Mouse (Mus musculus) CD8-positive naive resting alpha-beta T cell, adult 2 months (primary cell): ENCODE results near the gene Rapgef5.

Source experiments
- DNase-seq, 2 experiments: peaks; one replicate each; pipeline ENCODE4 v3.0.0; 2022; ENCODE audit warnings: low read depth in 2 of 2, low spot score in 2 of 2

Rapgef5 gene

GRCm38 (mm10) chr12:117709280-117709679 is 193.0 kb downstream of the Rapgef5 start:
- DNase-seq = no peak

DNA sequence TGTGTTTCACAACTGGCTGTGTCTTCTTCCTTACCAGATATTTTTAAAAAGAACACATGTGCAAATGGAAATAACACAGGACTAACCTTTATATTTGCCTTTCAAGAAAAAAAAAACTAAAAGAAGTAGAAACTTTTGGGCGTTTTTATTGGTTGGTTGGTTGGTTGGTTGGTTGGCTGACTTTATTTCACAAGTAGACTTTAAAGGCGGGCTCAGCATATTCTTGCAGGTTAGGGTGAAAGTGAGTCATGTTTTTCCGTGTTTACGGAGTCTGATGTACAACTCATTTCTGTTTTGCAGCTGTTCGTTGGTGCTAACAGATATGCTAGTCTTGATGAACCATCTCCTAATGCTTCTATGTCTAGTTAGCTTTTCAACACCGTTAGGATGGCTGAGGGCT is 196.2 kb downstream of the Rapgef5 start:
- no peak for DNase-seq

DNA sequence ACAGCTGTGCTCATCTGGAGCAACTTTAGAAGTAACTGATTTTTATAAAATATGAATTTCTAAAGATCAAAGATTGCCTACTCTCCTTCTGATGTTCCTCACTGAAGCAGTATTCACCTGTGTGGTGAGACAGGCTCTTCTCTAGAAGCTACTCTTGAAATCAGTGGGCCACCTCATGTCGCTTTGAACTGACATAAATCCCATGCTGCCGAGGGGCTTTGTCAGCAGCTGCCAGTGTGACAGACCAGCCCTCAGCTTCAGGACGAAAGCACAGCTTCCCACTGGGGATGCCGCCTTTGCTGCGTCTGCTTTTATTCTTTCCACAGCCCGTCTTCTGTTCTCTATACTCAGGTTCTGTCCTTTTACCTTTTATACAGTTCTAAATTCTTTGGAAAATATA is 197.3 kb downstream of the Rapgef5 start:
- DNase-seq = no peak

GRCm38 (mm10) chr12:117720794-117721747 is 204.8 kb downstream of the Rapgef5 start:
- no peak for DNase-seq

- no peak for DNase-seq
These were observed 205.5 kb downstream of the Rapgef5 start for GRCm38 (mm10) chr12:117721748-117722150.

GRCm38 (mm10) chr12:117725011-117725410 is 208.7 kb downstream of the Rapgef5 start:
- DNase-seq = no peak

DNA sequence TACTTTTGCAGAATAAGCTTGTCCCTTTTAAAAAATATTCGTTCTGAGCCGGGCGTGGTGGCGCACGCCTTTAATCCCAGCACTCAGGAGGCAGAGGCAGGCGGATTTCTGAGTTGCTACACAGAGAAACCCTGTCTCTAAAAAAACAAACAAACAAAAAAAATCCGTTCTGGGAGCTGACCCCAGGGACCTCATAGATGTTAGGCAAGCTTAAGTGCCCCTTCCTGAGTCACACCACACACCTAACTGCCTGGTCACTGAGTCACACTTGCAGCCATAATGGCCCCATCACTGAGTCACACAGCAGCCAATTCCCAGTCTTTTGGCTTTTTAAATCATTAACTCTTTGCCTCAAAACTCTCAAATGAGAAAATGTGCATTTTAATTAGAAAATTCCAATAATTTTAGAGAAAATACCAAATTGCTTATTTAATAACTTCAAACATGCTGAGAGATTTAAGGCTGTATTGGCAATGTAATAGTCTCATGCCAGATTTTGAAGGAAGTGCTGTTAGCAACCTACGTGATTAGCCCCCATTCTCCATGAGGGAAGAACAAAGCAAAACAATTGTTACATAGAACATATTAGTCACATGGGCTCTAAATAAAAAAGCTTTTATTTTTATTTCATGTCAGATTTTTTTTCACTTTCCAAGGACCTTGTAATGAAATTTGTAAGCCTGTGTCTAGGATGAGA is 211.3 kb downstream of the Rapgef5 start:
- no peak for DNase-seq

DNA sequence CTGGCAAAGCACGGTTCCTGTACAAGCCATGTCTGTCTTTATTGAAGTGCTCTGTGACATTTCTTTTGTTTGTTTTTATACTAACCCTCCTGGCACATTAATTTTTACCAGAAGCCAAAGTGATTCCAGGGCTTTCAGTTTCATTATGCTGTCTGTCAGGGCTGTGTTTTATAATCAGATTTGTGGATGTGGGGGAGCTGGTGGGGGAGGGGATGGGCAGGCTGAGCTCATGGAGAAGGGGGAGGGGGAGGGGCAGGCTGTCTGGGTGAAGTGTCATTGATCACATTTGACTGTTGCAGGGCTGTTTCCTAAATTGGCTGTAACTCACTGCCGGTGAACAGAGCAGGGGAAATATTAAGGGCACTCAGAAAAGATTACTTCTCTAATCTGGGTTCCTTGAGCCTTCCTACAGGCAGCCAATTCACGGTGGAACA is 211.9 kb downstream of the Rapgef5 start:
- no peak for DNase-seq

DNA sequence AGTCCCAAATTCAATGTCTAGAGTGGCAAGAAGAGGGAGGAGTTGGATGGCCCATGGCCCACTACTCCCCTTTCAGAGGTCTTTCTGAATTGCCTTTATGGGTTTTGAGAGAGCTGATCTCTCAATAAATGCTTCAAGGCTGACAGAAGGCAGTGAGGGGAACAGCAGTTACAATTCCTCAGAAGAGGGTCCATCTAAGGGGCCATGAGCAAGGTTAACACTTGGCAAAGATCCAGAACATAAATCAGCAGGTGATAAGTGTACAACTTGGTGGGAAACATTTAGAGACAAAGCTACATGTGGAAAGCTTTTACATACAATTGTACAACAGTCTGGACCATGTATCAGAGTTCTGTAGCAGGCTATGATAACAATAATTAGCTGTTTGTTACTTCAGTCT is 217.3 kb downstream of the Rapgef5 start:
- DNase-seq = no peak

- no peak for DNase-seq
These were observed 219.9 kb downstream of the Rapgef5 start for GRCm38 (mm10) chr12:117736130-117736529.

DNA sequence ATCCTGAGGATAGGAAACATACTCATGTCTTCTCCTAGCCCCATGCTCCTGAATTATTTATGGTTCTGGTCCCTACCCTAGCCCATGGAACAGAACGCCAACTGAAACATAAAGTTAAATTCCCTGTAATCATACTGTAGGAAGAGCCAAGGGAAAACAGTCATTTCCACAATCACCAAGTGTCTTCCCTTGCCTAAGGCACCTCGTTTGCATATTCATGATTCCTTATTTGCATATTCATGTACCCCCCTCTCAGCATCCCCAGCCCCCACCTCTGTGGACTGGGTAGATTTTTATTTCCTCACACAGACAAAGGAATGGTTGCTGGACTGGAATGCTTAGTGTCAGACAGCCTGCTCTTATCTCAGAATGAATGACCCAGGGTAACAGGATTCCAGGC is 220.6 kb downstream of the Rapgef5 start:
- DNase-seq = no peak

- no peak for DNase-seq
These were observed 221.2 kb downstream of the Rapgef5 start for GRCm38 (mm10) chr12:117737332-117738031.

- no peak for DNase-seq
These were observed 226.2 kb downstream of the Rapgef5 start for GRCm38 (mm10) chr12:117742487-117742886.

- DNase-seq = no peak
These were observed 228.6 kb downstream of the Rapgef5 start for GRCm38 (mm10) chr12:117744580-117745483.

GRCm38 (mm10) chr12:117746611-117747010 is 230.3 kb downstream of the Rapgef5 start:
- no peak for DNase-seq

- no peak for DNase-seq
These were observed 234.8 kb downstream of the Rapgef5 start for GRCm38 (mm10) chr12:117751045-117751444.

DNA sequence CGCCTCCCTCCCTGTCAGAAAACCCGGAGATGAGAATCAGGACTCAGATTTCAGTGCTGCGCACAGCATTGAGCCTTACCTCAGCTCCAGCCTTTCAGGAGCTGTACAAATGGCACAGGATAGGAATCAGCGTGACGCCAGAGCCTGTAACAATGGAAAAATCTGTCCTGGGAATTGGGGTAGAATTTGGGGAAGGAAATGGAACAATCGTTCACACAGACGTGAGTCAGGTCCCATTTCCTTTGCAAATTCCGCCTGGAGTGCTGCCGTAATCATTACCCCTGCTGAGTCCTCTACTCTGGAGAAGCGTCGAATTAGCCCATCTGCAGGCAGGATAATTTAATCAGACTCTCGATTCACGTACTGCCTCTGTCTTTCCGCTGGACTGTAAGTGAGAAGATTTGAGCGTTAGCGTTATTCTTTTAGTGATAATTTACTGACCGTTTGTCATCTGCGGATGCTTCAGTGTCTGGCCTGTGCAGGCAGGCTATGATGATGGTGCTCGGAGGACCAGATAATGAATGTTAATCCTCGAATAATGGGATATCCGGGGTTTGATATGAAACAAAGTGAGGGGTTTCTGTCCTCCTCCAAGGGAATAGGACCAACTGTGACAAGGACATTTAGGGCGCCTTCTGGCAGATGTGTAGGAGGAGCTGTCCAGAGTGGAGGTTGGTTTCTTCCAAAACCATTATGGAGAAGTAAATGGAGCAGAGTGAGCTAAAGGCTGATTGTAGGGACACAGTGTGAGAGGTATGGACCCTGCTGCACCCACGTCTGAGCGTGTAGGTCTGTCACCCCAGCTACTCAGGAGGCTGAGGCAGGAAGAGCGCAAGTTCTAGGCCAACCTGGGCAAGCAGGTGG is 235.5 kb downstream of the Rapgef5 start:
- DNase-seq = no peak

DNA sequence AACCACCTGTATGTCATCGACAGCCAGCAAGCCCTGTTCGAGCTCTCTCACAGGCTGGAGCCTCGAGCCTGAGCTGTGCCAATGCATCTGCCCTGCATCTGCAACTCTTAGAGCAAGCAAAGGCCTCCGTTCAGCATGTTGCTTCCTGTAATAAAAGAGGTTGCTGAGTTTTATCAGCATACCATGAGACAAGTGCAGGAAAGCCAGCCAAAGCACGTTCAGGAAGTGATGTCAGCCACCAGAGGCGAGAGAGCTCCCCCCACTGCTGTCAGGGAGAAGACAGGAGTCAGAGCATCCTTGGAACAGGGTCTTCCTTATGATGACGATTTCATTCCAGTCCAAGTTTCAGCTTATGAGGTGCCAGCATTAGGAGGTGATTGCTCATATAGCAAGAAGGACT is 239.7 kb downstream of the Rapgef5 start:
- DNase-seq = no peak

DNA sequence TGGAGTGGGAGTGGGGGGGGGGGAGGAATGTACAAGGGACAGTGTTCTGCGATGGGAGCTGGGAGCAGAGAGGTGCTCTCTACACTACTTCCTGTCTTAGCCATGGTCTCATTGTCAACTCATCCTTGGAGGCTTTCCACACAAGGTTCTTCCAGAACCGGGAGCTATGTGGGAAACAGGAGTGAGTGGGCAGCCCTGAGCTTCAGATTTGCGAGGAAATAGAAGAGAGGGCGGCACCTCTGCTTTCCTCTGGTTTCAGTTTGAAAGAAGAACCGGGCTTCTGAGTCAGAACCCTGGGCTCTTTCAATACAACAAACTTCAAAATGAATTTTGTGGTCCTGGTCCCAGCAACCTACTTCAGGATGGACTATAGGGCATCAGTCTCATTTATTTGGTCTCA is 244.1 kb downstream of the Rapgef5 start:
- DNase-seq = no peak

- DNase-seq = no peak
These were observed 244.6 kb downstream of the Rapgef5 start for GRCm38 (mm10) chr12:117760846-117761245.
